Mouse (Mus musculus): ENCODE measurements around the gene Katnal1. TPM values are rescaled to one million over a fixed set of nuclear protein-coding genes. Genes with fewer than 3 reads are reported as not detected.

The Katnal1 gene
- total RNA-seq, 2 experiments from 2014 or later = 67.0 to 73.5 TPM

DNA sequence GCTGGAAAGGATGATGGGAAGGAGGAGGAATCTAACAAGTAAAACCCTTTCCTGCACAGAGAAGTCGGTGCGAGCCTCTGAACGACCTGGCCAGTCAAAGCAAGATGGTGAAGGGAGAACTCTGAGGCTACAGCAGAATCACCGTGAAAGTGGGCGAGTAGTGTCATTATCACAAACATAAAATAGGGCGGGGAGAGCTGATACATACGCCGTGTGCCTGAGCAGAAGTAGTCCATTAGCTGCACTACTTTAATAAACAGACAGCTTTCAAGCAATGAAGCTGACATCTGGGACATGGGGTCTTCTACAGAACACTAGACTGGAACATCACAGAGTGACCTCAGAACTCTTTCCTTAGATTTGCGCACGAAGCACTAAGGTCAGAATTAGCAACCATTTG, 32.6 kb downstream of the Katnal1 start:
- intact Hi-C loops (cut with DNase I) = loop anchor here (5.0 kb wide), 1 partner anchor 56 kb away; no protein-coding TSS in a partner anchor

DNA sequence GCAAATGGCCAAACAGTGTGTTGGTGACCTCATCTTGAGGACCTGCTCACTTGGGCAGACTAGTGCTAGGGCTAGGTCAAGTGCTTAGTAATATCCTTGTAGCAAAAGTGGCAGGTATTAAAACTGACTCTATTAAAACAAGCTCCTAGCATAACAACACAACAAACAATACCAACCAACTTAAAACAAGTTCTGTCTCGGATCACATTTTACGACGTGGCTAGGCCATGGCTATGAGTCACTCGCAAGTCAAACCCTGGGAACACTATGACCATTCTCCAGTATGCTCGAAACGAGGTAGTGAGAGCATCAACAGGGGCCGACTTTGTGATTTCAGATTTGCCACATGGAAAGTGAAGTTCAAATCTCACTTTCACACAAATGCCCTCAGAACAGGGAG, 33.3 kb downstream of the Katnal1 start:
- intact Hi-C loops (cut with DNase I) = loop anchor here (5.0 kb wide), 1 partner anchor 56 kb away; no protein-coding TSS in a partner anchor
- DNase-seq (ENCODE audit: low spot score in 2 of 2) = no peak

More for the DNA sequence above, 32.6 kb downstream of the Katnal1 start:
- DNase-seq (ENCODE audit: low spot score in 2 of 2) = no peak

DNA sequence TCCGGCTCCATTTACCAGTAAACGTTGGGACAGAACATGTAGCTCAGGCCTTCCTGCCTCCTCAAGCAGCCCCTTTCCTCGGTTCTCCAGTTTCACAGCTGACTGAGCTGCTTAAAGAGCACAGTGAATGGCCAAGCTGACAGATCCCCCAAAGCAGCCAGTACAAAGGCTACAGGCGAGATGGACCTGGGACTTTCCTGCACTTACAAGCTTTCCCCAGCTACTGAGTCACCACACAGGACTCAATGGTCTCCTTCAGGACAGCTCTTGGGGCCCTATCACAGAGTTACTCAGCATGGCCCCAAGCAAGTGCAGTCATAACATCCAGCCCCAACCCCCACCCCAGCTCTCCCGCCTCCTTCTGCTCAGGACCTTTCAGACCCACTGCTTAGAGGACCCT, 34.1 kb downstream of the Katnal1 start:
- intact Hi-C loops (cut with DNase I) = loop anchor here (5.0 kb wide), 1 partner anchor 57 kb away; no protein-coding TSS in a partner anchor
- no peak for DNase-seq (ENCODE audit: low spot score in 2 of 2)

DNA sequence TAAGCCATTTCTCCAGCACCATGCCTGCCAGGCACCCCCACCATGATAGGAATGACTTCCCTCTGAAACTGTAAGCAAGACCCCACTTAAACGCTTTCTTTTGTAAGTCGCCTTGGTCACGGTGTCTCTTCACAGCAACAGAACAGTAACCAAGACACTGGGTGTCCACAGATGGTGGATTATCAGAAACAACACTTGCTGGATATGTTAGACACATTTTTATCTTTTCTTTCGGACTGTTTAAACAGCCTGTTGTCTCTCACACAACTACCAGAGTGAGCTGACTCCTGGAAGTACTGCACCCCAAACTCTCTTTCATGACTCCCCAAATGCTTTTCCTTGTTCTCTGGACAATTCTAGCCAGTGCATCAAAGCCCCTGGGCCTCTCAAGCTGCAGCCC, 38.9 kb downstream of the Katnal1 start:
- intact Hi-C loops (cut with DNase I) = no loop called here
- no peak for DNase-seq (ENCODE audit: low spot score in 2 of 2)

DNA sequence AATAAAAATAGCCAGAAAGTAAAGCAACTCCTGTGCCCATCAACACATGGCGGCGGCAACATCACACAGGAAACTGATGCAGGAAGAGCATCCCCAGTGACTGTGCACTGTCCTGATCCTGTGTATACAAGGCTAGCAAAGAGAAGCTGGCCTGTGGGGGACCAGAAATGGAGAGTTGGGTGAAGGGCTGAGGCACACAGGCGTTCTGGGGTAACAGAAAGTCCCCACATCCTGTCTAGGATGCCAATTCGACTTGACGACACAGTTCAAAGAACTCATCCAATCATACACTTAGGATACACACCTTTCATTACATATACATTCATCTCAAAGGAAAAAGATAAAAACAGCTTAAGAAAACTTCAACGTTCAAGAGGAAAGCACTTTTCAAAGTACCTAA, 41.1 kb downstream of the Katnal1 start:
- intact Hi-C loops (cut with DNase I) = no loop called here
- no peak for DNase-seq (ENCODE audit: low spot score in 2 of 2)

DNA sequence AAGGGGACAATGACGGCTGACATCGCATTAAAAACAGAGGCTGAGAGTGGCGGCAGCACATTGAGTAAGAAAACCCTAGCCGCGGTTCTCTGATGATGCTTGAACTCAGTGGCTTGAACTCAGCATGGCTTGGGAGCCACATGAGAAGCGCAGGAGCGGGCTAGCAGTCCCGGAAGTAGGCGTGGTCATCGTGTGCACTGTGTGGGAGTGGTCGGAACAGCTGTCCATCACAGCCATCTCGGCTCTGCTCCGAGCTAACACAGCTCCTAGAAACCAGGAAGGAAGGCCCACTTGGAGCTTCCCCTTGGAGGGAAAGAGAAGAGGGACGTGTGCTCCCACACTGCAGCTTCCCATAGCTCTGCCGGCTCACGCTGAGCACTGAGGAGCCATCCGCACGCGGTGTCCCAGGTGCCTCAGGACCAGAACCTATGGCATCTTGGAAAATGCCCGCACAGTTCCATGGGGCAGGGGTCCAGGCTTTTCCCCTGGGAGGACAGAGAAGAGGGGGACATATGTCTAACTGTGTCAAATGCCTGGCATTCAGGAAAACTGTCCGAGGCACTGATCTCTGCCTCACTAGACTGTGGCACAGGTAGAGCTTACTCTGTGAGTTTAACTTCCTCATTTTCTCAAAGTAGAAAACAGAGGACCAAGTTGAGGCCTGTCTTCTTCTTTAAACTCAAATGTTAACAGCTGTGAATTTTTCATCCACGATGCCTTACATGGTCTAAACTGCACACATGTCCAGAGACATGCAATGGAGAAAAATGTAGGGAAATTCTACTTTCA, 43.1 kb downstream of the Katnal1 start:
- DNase-seq (ENCODE audit: low spot score in 2 of 2) = no peak
- intact Hi-C loops (cut with DNase I) = no loop called here

DNA sequence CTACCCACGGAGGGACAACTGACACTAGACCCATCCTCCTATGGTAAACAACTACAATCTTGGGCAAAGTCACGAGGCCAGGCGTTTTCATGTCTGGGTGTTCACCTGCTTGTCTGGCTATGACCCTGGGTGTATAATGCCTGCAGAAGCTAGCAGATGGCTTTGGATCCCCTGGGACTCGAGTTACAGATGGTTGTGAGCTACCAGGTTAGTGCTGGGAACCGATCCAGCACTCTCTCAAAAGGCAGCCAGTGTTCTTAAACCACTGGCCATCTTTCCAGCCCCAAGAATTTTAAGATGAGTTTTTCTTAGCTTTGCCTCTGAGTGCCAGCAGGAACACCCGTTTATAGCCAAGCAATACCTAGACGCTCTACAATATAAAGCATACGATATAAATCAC, 45.4 kb downstream of the Katnal1 start:
- DNase-seq (ENCODE audit: low spot score in 2 of 2) = no peak
- intact Hi-C loops (cut with DNase I) = no loop called here

DNA sequence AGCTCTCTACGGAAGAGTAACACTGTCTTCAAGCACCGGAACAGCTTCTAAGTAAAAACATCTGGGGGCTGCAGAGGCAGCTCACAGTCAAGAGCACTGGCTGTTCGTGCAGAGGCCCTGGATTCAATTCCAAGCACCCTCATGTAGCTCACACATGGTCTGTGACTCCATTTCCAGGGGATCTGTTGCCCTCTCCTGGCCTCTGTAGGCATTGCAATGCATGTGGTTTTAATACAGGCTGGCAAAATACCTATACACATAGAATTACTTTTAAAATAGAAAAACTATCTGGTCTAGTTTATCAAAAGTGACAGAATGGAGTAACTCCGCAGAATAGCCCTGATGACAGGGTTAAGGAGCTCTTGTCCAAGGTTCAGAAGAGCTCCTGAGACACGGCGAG, 49.9 kb downstream of the Katnal1 start:
- intact Hi-C loops (cut with DNase I) = no loop called here
- DNase-seq (ENCODE audit: low spot score in 2 of 2) = no peak

DNA sequence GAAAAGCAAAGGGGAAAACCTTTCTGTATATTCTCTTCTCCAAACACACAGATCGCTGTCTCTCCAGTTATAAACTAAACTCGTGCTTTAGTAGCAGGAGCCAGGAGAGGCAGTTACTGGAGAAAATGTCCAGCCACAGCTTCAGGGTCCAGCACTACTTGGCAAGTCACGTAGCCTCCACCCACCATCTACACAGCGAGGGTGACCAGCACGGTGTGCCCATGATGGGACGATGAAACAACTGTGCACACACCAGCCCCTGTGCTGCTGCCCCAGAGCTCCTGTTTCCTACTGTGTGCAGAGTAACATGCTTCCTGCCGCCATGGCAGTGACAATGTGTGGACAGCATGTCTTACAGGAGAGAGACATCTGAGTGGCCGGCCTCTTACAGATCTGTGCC, 56.0 kb downstream of the Katnal1 start:
- no peak for DNase-seq (ENCODE audit: low spot score in 2 of 2)
- intact Hi-C loops (cut with DNase I) = no loop called here

DNA sequence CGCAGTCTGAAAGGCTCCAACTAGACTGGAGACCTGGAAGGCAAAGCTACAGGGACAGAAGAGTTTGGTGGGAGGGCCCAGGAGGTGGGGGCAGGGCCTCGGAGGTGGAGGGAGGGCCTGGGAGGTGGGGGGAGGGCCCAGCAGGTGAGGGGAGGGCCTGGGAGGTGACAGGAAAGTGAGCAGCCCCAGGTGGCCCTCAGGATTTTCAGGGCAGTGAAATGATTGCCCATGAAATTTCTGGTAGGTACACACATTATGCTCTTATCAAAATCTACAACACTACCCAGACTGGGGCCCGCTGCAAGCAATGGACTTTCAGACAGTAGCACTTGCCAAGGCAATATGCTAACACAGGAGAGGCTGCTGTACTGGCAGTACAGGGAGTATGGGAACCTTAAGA, 59.5 kb downstream of the Katnal1 start:
- no peak for DNase-seq (ENCODE audit: low spot score in 2 of 2)
- intact Hi-C loops (cut with DNase I) = no loop called here

DNA sequence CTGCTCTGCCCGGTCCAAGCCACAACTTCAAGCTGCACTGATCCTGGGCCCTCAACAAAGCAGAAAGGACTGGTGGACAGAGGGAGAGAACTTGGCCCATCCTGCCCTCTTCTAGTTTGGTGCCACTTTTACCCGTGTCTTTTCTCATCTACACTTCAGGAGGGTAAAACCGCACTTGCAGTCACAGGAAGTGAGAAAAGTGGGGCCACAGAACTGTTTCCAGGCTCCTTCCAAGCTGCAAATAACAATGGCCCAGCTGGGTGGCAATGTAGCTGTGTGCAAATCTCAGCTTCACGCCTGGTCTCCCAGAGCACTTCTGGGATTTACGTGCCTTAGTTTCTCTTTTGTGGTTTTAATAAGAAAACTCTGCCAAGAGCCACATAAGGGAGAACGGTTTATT, 61.4 kb downstream of the Katnal1 start:
- intact Hi-C loops (cut with DNase I) = no loop called here
- no peak for DNase-seq (ENCODE audit: low spot score in 2 of 2)

DNA sequence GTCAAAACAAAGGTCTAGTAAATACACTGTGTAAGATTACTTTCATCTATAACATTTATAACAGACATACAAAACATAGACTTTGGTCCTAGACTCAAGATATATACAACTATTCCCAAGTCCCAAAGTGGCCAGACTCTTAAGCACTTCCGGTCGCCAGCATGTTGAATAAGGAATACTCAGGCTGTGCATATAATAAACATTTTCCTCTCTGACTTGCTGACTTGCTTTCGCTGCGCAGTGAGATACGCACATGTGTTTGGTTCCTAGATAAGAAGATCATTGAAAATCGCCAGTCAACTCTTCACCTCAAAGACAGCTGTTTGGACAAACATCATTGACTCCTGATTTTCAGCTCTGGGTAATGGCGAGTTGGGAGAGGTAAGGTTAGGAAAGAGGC, 61.9 kb downstream of the Katnal1 start:
- DNase-seq (ENCODE audit: low spot score in 2 of 2) = no peak
- intact Hi-C loops (cut with DNase I) = no loop called here

DNA sequence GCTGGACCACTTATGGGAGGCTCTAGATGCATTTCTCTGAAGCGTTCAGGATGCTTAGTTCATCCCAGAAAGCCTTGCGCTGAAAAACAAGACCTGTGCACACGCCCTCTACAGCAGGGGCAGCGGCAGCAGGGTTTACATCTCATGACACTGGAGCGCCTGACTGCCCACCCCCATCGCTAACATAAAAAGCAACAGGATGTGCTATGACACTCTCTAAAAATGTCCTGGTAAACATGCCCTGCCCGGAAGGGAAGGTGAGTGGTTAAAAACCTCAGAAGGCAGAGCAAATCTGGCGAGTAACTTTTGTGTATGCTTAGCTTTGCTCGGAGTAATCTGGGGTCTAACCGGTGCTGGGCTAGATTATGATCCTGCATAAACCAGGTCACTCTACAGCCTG, 62.5 kb downstream of the Katnal1 start:
- DNase-seq (ENCODE audit: low spot score in 2 of 2) = no peak
- intact Hi-C loops (cut with DNase I) = no loop called here

DNA sequence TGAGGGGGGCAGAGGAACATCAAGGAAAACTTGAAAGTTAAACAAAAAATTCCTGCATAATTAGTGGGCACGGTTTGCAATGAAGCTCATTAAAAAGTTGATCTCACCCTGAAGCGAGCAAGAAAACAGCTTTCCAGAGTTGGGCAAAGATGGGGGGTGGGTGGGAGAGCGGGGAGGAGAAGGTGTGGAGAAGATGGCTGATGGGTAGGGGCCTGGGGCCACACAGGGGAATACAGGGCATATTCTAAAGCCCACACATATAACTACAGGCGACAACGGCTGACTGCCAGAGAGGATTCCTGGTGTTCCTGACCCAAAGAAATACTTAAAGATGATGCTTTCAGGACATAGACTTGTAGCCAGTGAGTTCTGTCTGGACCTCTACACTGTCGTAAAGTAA, 65.7 kb downstream of the Katnal1 start:
- DNase-seq (ENCODE audit: low spot score in 2 of 2) = no peak
- intact Hi-C loops (cut with DNase I) = no loop called here

DNA sequence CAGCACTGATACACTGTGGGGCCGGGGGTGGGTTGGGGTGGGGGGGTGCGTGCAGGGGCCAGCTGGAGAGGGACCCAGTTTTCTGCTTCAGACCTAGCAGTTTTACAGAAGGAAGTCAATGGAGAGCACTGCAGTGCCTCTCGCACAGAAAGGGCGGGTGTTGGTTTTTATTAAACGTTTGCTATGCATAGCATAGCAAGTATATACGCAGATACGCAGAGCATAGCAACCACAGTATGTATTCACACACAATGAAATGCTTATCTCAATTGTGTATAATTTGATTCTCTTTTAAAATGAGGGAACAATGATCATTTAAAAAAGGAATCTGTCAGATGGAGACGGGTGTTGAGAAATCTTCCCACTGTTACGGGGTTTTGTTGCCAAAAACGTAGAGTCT, 66.3 kb downstream of the Katnal1 start:
- intact Hi-C loops (cut with DNase I) = no loop called here
- DNase-seq (ENCODE audit: low spot score in 2 of 2) = no peak

DNA sequence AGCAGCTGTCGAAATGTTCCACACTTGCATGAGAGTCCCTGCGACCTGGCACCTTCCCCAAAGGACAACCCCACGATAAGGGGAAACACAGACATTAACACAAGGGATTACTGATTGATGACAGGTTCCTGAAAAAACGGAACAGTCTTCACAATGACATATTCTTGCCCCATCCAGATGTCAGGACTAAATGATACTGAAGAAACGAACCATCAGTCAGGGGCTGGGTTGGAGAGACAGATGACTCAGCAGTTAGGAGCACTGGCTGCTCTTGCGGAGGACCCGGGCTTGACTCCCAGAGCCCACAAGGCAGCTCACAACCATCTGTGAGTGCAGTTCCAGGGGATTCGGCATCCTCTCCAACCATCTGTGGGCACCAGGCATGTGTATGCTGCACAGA, 67.0 kb downstream of the Katnal1 start:
- no peak for DNase-seq (ENCODE audit: low spot score in 2 of 2)
- intact Hi-C loops (cut with DNase I) = no loop called here

DNA sequence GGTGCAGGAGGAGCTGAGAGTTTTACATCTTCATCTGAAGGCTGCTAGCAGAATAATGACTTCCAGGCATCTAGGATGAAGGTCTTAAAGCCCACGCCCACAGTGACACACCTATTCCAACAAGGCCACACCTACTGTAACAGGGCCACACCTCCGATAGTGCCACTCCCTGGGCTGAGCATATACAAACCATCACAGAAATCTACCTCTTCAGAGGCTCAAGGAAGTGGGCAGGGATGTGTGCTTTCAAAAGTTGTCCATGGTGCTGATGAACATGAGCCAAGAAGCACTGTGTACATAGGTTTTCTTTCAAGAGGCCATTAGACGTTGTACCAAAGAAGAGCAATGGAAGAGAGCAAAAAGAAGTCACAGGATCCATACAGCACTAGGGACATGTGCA, 71.6 kb downstream of the Katnal1 start:
- intact Hi-C loops (cut with DNase I) = no loop called here
- no peak for DNase-seq (ENCODE audit: low spot score in 2 of 2)

DNA sequence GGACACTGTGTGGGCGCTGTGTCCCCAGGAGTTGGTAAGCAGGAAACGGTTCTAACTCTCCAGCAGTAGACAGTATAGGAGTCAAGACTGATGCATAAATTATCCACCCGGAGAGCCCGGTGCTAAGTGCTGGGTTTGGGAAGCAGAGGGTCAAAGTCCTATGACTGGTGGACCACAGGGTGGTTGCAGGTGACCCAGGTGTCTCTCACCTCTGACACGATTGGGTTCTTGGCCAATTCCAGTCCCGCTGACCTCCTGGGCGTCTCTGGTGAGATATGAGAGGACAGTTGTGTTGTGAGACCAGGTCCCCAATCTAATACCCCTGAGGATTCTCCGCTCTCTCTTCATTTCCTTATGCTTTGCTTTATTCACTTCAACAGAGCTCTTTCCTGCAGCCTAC, 74.1 kb downstream of the Katnal1 start:
- intact Hi-C loops (cut with DNase I) = no loop called here
- no peak for DNase-seq (ENCODE audit: low spot score in 2 of 2)

DNA sequence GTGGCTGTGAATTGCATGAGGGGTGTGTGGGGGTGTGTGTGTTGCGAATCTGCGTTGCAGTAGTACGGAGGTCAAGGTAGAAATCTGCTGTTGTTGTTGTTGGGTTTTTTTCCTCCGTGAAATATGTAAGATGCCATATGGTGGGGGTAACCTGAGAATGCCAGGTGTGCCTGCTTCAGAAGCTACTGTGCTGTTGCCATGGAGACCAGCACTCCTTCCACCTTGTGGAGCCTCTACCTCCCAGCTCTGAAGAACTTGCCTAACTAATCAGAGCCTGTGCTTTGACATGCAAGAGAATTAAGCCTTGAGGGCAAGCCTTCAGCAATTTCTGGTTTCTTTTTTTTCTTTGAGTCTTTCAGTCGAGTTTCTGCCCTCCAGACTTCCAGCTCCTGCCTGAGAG, 75.0 kb downstream of the Katnal1 start:
- intact Hi-C loops (cut with DNase I) = no loop called here

DNA sequence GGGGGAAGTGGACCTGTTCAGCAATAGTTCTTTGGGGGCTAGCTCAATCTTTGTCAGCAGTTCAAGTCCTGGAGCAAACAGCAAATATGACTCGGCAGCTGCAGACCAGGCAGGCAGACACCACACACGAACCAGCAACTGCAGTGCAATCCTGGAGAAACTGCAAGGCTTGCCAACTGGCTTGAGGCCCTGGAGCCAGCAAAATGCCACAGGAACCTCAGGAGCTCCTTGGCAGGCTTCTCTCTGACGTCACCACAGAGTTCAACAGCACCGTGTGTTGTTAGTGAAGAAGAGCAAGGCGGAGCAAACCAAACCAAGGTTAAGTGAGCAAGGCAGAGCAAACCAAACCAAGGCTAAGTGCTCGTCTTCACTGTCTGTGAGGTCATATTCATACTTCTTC, 79.6 kb downstream of the Katnal1 start:
- no peak for DNase-seq (ENCODE audit: low spot score in 2 of 2)
- intact Hi-C loops (cut with DNase I) = no loop called here

More for the DNA sequence above, 75.0 kb downstream of the Katnal1 start:
- DNase-seq (ENCODE audit: low spot score in 2 of 2) = peak; percentile 22 to 41

DNA sequence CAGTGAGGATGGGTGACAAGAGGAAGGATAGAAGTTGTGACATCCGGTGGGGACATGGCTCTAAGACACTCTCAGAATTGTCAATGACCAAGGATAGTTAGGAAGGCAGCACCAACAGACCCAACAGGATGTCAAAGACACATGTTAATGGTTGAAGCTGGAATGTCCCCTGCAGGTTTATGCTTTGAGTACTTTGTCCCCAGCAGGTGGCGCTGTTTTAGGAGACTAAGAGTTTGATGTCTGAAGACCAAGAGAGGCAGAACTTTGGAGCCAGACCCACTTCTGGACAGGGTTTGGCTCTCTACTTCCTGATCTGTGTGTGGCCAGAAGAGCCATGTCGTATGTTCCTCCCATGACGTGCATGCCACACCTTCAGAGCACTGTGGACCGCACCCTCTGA, 82.1 kb downstream of the Katnal1 start:
- intact Hi-C loops (cut with DNase I) = no loop called here
- DNase-seq (ENCODE audit: low spot score in 2 of 2) = no peak

DNA sequence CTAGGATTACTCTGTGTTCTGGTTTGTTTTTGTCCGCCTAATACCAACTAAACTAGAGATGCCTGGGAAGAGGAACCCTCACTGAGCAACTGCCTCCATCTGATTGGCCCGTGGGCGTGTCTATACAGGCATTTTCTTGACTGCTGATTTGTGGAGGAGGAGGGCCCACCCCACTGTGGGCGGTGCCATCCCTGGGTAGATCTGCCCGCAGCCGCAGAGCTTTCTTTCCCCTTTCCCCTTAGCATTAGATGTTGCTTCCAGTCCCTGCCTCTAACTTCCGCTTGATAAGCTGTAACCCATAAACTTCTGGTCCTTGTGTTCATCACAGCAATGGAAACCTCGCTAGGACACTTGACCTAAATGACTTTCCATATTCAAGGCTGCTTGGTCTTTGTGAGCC, 92.1 kb downstream of the Katnal1 start:
- intact Hi-C loops (cut with DNase I) = no loop called here
- DNase-seq (ENCODE audit: low spot score in 2 of 2) = no peak
